Mouse (Mus musculus): ENCODE measurements around the gene Cfap126.

DNA sequence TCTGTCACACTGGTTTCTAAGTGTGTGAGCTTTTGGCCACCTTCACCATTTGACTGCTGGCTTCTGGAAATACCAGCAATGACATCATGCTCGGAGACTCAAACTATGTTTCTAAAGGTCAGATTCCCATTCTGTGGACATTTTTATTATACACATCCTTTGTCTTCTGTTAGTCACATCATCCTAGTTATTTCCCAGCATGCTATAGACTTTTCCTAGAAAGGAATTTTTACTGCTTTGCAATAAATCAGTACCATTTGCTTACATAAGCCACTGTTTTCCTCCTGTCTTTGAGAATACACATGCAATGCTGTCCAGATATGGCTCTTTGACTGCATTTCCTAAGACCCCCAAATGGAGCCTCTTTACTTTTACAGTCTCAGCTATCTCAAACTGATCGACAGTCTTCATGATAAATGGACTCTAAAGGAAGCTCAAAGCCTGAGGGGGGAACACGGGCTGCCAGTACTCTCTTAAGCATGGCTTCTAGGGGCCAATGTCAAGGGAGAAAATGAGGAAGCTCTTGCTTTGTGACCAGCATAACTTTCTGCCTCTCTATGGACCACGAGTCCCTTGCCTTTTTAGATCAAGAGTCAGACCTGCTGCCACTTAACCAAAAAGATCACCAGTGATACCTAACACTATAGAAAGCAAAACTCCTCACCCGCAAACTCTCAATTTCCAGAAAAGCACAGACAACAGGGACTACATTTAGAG is 52.1 kb downstream of the Cfap126 start:
- TF ChIP-seq CTCF (IDR thresholded peaks at IDR 0.05; ENCODE audit: insufficient read depth, low read length) (no peak), POLR2A (IDR thresholded peaks at IDR 0.05; ENCODE audit: borderline replicate concordance, extremely low read depth, low read depth, low read length) (no peak)
